Mouse (Mus musculus) adrenal gland, adult 18-20 months (tissue): Measurements from ENCODE around the gene Schip1. TPM values are rescaled to one million over a fixed set of nuclear protein-coding genes. Genes with fewer than 3 reads are reported as not detected.
A peak's percentile ranks its signal among the peaks of the same experiment; 100 is the strongest.

Source experiments
- DNase-seq, 2 experiments: peaks; one replicate each; pipeline ENCODE4 v3.0.0; 2021 to 2022; ENCODE audit warnings: low spot score in 2 of 2
- total RNA-seq, 2 experiments: library from RNA; stranded (reverse); gene quantifications; 1 replicate in 1 of 2; 2 replicates in 1 of 2; pipeline ENCODE4 v1.2.3; 2021

Gene Schip1
- total RNA-seq, 2 experiments from 2014 or later: 7.1 to 10.1 TPM

DNA sequence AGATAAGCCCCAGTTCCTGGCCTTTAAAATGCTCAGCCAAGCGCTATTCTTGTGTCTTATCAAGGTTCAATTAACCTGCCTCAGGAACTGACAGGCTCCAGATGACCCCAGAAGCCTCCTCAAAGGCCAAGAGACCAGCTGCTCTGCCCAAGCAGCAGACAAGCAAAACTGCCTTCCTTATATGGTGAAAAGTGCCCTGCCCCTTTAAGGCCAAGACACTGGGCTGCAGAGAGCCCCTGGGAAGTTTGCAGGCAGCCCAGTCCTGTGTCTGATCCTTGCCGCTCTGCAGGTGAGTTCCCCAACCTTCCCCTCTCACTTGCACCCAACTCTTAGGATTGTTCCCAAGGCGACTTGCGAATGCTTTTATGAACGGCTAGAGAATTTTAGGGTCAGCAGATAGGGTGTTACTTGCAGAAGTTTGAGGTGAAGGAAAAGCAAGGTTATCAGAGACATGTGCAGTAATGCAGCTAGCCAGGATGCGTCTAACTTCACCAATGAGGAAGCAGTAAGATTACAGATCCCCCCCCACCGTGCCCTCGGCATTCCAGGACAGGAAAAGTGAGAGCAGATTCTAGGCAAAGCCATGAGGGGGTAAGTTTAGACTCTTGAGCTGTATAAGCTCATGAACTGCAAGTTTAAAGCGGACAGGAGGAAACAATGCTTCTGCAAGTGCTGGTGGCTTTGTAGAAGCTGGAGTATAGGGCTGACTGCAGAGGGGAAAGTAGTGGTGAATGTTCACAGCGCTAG lies 403.5 kb downstream of the Schip1 start:
- DNase-seq: no peak

DNA sequence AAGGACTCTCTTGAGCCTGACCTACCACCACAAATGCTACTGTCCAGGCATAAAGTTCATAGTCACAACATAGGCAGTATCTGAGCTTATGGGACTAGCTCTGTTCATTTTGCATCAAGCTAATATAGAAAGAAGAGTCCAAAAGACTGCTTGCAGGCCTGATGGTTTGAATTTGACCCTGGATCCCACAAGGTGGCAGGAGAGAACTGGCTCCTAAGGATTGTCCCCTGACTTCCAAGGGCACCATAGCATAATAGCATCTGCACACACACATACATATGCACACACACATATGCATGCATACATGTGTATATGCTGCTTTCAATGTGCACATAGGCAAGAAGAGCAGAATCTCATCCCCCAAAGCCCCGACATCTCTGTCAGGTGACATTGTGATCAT lies 405.0 kb downstream of the Schip1 start:
- no peak for DNase-seq

DNA sequence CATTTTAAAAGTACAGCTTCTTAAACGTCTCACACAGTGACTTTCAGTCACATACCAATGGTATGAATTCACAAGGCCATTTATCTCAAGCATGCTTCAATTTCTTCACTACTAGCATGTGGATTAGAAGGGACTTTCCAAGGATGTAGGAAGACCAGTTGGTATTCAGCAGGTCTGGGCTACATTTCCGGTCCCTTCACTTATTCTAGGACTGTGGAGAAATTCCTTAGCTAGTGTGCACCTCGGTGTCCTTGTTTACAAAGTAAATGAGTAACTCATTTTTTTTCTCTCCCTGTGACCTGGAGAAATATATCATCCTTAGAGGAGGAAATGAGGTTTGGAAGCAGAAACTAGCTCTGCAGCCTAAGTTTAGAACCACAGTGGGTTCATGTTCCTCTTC lies 405.5 kb downstream of the Schip1 start:
- no peak for DNase-seq

DNA sequence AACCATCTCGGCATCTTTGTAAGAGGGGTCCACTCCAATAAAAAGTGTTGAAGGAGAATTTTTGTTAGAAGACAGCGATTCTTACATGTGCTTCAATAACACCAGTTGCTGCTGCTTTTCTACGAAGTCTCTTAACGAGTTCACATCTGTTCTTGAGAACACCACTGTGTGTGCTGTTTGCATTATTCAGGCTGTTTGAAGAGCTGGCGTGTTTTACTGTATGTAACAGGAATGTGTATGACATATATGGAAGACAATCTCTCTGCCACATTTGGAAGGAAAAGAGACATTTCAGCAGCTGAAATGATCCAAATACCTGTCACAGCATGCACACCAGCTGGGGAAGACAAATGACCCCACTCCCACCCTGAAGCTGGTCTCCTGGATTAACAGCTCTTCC lies 406.0 kb downstream of the Schip1 start:
- DNase-seq: no peak

DNA sequence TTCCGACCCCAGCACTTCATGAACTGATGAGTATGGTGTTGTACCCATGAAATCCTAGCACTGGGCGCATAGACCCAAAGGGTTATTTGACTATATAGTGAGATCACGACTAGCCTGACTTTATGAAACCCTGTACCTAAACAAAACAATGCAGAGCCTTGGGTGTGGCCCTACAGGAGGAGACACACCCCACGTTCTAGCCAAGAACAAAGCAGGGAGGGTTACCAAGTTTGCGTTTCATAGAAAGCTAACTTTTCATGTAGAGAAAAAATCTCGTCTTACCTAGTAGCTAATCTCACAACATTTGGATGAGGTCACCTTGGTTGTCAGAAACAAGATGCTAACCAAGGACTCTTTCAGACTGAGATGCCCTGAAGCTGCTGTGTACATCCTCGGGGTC lies 411.7 kb downstream of the Schip1 start:
- DNase-seq: no peak

DNA sequence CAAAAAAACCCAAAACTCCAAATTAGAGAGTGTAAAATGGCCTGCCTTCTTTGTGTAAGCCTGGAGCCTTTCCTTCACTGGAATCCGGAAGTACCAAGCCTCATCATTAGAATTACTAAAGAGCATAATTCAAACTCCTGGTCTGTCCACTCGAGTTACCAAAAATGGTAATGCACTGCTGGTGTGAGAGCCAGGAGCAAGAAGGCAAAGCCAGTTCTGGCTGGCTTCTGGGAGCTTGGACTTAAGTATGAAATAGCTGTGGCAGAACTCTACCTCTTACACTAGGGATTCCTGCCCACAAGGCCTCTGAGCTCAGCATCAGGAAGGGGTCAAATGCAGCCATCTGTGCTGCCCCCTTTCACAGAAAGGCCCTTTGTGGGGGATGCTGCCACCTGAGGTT lies 412.9 kb downstream of the Schip1 start:
- DNase-seq: no peak

DNA sequence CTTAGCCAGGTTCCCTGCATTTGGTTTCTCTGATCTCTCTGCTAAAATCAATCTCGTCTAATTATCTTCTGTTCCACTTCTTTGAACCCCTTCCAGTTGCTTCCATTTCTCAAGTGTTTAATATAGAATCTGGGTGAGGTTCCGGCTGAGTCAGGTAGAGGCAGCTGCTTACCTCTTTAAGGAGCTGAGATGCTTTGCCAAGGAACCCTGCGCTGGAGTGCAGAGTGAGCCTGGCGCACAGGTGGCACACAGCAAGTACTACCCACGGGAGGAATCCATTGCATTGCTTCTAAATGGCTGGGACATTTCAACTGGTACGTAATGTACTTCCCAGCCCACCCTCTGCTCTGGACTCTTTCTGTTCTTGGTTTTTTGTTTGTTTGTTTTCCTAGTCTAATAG lies 414.7 kb downstream of the Schip1 start:
- DNase-seq: no peak

DNA sequence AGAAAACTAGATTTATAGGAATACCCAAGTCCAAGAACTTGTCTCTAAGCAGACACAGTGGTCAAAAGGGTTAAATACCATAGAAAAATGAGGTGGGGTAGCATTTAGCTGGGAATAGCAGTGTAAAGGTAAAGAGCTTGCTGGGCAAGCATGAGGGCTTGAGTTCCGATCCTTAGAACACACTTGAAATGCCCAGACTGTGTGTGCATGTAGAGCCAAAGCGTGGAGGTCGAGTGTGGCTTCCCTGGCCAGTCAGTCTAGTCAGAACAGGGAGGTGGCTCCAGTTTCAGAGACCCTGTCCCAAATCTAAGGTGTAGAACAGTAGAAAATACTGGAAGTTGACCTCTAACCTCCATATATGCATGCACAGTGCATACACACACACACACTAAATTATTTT lies 418.9 kb downstream of the Schip1 start:
- no peak for DNase-seq

DNA sequence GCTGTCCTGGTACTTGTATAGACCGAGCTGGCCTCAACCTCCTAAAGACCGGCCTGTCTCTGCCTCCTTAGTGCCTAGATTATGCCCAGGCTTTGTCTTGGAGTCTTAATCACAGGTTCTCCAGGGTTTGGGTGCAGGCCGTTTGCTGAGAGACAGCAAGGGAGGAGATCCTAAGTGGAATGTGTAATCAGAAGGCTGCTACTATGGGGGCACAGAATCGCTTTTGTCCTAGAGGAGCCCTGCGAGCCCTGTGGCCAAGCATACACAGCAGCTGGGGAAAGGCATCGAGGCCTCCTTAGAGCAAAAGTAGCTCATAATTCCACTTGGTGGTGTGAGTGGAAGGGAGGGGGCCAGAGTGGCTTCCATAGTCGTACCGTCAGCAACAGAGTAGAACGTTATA lies 419.4 kb downstream of the Schip1 start:
- DNase-seq: no peak

DNA sequence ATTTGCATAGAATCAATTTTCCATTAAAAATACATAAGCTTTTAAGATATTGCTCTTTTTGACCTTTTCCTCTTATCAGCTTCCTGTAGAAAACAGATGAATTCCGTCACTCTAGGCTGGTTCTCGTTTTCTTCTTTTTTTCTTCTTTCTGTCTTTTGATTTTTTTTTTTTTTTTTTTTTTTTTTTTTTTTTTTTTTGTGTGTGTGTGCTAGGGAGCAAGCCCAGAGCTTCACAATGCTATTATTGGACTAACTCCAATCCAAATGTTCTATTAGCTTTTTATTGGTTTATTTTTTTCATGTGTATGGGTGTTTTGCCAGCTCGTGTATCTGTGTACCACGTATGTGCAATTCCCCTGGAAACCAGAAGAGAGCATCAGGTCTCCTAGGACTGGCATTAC lies 420.0 kb downstream of the Schip1 start:
- DNase-seq: no peak

DNA sequence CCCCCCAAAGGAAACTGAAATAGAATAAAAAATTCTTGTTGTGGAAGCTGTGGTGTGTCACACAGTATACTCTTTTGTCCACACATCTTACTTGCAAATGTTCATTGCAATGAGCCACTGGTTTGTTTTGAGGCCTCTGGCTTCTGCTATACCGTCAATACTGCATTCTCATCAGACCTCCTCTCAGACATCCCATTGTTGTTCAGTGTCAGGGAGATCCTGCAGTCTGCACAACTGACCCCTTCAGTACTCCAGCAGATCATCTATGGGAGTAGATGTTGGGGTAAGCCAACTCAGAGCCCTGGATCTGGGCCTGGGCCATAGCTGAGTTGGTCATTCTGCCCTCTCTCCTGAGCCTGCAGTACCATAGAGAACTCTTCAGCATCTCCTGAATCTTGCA lies 423.0 kb downstream of the Schip1 start:
- DNase-seq: no peak

DNA sequence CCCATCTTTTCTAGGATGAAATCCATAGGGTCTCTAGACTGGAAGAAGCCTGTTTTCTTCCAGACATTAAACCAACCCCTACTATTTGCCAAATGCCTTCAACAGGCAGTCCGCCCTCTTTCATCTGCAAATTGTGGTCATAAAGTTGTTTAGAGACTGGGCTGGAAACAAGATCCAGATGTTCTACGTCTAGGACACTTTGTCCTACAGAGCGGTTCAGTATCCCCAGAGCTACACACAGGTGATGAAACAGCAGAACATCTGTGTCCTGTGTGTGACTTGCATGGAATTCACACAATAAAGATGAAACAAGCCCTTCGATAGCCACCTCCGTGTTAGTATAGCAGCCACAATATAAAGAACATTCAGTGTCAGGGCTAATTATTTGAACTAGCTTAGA lies 423.7 kb downstream of the Schip1 start:
- no peak for DNase-seq

DNA sequence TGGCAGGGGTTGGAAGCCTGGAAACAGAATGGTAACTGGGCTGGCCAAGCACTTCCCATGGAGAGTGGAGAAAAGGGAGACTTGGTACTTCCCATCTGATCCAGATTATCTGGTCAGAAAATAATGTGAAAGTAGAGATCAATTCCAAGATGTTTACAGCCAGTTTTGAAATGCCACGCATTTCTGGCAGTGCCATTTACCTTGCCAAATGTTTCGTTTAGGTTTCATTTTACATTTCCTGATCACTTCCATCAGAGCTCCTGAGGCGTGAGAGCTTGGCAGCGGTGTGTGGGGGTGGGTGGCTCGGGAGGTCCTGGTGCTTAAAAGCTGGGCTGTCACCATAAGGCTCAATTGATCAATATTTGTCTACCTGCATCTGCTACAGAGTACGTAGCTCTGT lies 426.9 kb downstream of the Schip1 start:
- DNase-seq: no peak

DNA sequence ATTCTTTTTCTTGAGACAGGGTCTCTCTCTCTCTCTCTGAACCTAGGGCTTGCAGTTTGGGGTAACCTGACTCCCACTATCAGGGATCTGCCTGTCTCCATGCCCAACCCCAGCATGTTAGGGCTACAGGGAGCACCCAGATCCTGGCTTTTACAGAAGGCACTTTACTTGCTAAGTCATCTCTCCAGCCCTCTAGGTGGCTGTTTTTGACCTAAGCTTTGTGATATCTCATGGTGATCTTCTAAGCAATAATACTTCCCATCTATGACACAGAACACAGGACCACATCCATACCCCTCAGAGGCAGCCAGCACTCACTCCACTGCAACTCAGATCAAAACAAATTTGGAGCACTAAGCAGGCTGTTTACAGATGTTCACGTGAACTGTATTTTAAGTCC lies 427.5 kb downstream of the Schip1 start:
- no peak for DNase-seq

DNA sequence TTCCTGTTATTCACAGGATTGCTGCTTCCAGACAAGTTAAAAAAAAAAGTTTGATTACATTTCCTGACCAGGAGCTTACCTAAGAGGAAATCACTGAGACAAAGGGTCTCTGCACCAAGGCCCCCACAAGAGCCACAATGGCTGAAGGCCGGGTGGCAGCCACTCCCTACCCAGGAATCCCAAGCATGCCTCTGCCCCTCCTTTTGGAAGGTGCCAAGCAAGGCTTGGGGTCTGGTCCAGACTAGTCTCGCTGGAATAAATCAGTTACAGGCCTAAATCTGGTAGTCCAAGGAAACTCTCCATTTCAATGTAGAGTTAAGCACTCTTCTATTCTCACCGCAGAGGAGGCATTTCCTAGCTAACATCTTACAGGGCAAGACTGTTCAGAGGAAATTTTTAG lies 427.9 kb downstream of the Schip1 start:
- no peak for DNase-seq

DNA sequence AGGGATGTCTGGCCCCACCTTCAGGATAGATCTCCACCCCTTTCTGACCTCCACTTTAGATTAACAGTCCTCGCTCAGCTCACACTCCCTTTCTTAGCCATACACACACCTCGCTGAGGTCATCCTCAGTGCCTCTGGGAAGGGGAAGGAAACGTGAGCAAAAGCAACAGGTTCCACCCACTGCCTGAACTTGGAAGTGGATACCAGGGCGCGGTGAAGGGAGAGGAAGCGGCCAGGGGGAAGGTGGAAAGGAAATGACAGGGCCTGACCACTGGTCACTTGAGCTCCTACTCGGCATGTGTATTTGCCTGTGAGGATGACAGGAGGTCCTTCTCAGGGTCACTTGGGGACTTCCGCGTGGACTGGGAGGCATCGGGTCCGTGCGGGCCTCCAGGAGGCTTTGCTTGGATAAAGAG lies 428.6 kb downstream of the Schip1 start:
- DNase-seq: no peak

DNA sequence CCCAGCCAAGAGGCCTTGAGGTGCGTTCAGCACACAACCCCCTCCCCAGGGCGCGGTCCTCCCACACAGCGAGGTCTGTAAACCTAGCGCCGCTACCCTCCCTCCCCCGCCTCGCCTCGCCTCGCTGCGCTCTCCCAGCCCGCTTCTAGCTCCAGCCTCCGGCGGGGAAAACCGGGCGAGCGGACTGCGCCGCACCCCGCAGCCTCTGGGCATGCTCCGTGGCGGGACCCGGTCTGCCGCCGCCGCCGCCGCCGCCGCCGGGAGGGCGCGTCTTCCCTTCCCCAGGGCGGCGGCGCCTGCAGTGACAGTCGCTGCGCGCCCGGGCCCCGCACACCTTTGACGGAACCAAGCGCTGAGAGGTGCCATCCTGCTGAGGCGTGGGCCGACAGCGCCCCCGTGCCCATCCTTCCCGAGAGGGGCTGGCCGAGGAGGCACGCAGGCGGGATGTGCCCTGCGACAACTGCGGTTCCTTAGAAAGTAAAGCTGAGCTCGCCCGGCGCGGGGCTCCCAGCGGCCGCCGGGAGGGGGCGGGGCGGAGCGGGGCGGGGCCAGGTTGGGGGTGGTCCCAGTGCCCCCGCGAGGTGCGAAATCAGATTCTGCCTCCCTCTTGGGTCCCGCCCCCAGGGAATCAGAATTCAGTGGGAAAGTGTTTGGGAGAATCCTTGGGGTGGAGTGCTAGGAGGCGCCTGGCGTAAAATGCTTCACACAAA lies 429.1 kb downstream of the Schip1 start:
- peak; percentile 75 to 77 for DNase-seq

DNA sequence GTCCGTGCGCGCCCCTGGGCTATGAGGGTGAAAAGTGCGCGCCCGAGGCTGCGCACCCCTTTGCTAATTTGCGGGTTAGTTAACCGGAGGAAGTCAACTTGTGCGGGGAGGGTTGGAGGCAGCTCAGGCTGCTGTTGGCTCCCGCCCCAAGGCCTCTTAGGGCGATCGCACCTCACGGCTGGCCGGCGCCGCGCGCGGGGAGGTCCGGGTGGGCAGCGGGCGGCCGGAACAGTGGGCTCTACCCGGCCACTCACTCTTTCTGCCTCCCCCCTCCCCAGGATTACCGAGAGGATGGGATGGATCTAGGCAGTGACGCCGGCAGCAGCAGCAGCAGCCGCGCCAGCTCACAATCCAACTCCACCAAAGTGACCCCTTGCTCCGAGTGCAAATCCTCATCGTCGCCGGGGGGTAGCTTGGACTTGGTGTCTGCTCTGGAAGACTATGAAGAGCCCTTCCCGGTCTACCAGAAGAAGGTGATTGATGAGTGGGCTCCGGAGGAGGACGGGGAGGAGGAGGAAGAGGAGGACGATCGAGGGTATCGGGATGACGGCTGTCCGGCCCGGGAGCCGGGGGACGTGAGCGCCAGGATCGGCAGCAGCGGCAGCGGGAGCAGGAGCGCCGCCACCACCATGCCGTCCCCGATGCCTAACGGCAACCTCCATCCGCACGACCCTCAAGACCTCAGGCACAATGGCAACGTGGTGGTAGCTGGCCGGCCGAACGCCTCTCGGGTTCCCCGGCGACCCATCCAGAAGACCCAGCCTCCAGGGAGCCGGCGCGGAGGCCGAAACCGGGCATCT lies 429.9 kb downstream of the Schip1 start:
- DNase-seq: peak; percentile 44 to 48

DNA sequence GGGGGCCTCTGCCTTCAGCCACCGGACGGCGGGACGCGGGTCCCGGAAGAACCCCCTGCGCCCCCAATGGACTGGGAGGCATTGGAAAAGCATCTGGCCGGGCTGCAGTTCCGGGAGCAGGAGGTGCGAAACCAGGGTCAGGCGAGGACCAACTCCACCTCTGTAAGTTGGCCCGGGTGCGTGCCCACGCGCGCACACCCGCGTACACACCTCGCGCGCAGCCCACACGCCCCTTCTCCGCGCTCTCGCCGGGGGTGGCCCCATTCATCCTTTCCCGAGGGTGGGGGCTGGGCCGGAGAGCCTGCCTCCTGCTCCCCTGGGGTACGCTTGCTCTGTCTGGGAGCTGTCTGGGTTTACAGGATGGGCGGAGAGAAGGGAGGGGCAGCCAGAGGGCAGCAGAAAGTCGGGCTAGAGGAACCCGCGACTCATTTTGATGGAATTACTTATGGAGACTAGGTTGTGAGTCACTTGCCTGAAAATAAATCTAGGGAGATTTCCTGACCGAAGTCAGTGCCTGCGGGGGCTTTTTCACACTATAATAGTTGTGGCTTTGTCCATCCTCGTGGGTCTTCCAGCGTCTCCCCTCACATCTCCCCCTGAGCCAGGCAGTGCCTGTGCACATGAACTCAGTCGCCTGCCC lies 430.6 kb downstream of the Schip1 start:
- DNase-seq: peak in 1 of 2 experiments; percentile 45

DNA sequence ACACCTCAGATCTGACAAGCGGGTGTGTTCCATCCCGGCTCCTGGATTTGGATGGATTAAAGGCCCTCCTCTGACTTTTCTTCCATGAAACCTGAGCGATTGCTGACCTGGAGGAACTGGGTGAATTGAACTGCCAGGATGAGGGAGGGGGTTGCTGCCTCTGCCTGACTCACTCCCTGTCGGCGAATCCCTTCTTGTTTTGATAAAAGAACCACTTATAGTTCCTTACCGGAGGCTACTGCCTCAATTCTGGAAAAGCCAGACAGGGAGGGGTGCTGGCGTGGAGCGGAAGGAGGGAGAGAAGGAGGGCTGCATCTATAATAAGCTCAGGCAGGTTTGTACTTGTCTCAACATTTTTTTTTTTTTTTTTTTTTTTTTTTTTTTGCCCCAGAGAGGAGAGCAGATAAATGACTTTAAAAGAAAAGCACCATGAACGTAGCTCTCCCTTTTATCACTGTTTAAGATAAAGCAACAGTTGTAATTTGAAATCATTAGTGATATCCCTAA lies 431.2 kb downstream of the Schip1 start:
- no peak for DNase-seq

DNA sequence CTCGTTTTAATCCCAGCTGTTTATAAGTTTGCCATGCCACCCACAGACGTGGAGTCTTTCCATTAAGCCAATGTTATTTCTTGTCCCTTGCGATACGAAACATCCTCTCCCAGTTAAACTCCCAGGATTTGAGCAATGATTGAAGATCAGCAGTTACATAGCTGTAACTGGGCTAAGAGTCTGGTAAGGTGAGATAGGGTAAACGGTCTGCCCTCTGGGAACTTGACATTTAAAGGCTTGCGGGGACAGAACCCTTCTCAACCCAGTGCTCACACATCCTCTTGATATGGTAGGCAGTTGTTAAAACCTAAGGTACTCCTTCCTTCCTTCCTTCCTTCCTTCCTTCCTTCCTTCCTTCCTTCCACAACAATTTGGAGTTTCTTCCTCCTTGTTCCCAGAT lies 431.9 kb downstream of the Schip1 start:
- no peak for DNase-seq
